10 mouse cellular contexts compared by ENCODE assay signal in genomic region chr6:92609682-92610235, GRCm38 (mm10).
DNase-seq lines count a peak whose midpoint lies in the region; ATAC-seq and TF ChIP-seq lines count a peak whose summit lies in the region.
"Had no signal": no experiment of that assay in that cellular context is flagged by ENCODE, and none has a peak within 500 bp of the region (broad histone marks: within the 10 kb centered on the region; RNA-seq: fewer than 3 reads in every experiment).

No protein-coding gene starts in this region.

- no peak overlapping the region for H3K4me2 ChIP-seq in forebrain, embryonic 14.5 days (ENCODE audit: low read length)
- no peak overlapping the region for H3K4me2 ChIP-seq in forebrain, embryonic 13.5 days
- H3K4me2 ChIP-seq in lung, embryonic 14.5 days, result no peak overlapping the region
- H3K4me2 ChIP-seq in heart, embryonic 16.5 days (ENCODE audit: low read depth, low read length), result peak overlapping the region; percentile 34

- no peaks in the 10 kb centered on the region for H3K27me3 ChIP-seq in forebrain, embryonic 14.5 days (replicated peaks; ENCODE audit: control insufficient read depth, insufficient read depth, low read length)
- H3K27me3 ChIP-seq in forebrain, embryonic 13.5 days, result no peaks in the 10 kb centered on the region
- no peaks in the 10 kb centered on the region for H3K27me3 ChIP-seq in lung, embryonic 14.5 days (ENCODE audit: insufficient read depth, low read length)
- H3K27me3 ChIP-seq in heart, embryonic 16.5 days (ENCODE audit: control insufficient read depth, insufficient read depth, low read length), result no peaks in the 10 kb centered on the region

- no peaks in the 10 kb centered on the region for H3K36me3 ChIP-seq in forebrain, embryonic 14.5 days (ENCODE audit: control insufficient read depth, insufficient read depth, low read length)
- no peaks in the 10 kb centered on the region for H3K36me3 ChIP-seq in forebrain, embryonic 13.5 days (ENCODE audit: poor library complexity, severe bottlenecking)
- no peaks in the 10 kb centered on the region for H3K36me3 ChIP-seq in lung, embryonic 14.5 days (ENCODE audit: insufficient read depth)
- H3K36me3 ChIP-seq in heart, embryonic 16.5 days (ENCODE audit: control insufficient read depth, insufficient read depth), result no peaks in the 10 kb centered on the region

- peak; percentile 59 for DNase-seq in forebrain, embryonic 14.5 days (ENCODE audit: low spot score)
- DNase-seq in lung, embryonic 14.5 days, result peak; percentile 82
- no peak for DNase-seq in lung, postnatal 14 days
- peak; percentile 47 for DNase-seq in mesoderm, embryonic 11.5 days (ENCODE audit: low read depth, low spot score)
- DNase-seq in spleen, postnatal 4 days (ENCODE audit: low spot score in 2 of 2), result no peak
- DNase-seq: cerebellum, adult 2 months; midbrain, embryonic 14.5 days had no signal

- no peaks in the 10 kb centered on the region for H3K9me3 ChIP-seq in forebrain, embryonic 14.5 days (replicated peaks; ENCODE audit: control insufficient read depth, low read length)
- H3K9me3 ChIP-seq in forebrain, embryonic 13.5 days (replicated peaks), result no peaks in the 10 kb centered on the region
- no peaks in the 10 kb centered on the region for H3K9me3 ChIP-seq in lung, embryonic 14.5 days (ENCODE audit: low read depth, low read length)
- H3K9me3 ChIP-seq in heart, embryonic 16.5 days (replicated peaks; ENCODE audit: control insufficient read depth, low read length), result no peaks in the 10 kb centered on the region

- peak; percentile 55; the same call in 1 of the 2 replicates for ATAC-seq in forebrain, embryonic 14.5 days
- no peak for ATAC-seq in forebrain, embryonic 13.5 days
- ATAC-seq in lung, embryonic 14.5 days (ENCODE audit: insufficient read depth), result peak; percentile 88
- ATAC-seq in heart, embryonic 16.5 days (replicated peaks; ENCODE audit: extremely low read depth, insufficient read depth, low FRiP score), result peak; percentile 86
- ATAC-seq in erythroblast, adult 5-6 weeks (replicated peaks; ENCODE audit: low FRiP score, poor library complexity, severe bottlenecking), result no peak

- H3K4me3 ChIP-seq in forebrain, embryonic 14.5 days (ENCODE audit: low read depth, low read length), result no peak overlapping the region
- no peak overlapping the region for H3K4me3 ChIP-seq in forebrain, embryonic 13.5 days
- no peak overlapping the region for H3K4me3 ChIP-seq in lung, embryonic 14.5 days (ENCODE audit: low read depth, low read length)
- no peak overlapping the region for H3K4me3 ChIP-seq in heart, embryonic 16.5 days (ENCODE audit: low read length)

- H3K9ac ChIP-seq in forebrain, embryonic 14.5 days (ENCODE audit: low read length), result no peak overlapping the region
- no peak overlapping the region for H3K9ac ChIP-seq in forebrain, embryonic 13.5 days
- H3K9ac ChIP-seq in lung, embryonic 14.5 days, result no peak overlapping the region
- no peak overlapping the region for H3K9ac ChIP-seq in heart, embryonic 16.5 days (ENCODE audit: low read length)

- no peaks in the 10 kb centered on the region for H3K4me1 ChIP-seq in forebrain, embryonic 14.5 days (ENCODE audit: control insufficient read depth, insufficient read depth, low read length)
- no peaks in the 10 kb centered on the region for H3K4me1 ChIP-seq in forebrain, embryonic 13.5 days
- H3K4me1 ChIP-seq in lung, embryonic 14.5 days (ENCODE audit: insufficient read depth), result peaks cover 20% of the 10 kb centered on the region
- H3K4me1 ChIP-seq in heart, embryonic 16.5 days (ENCODE audit: control insufficient read depth, insufficient read depth, low read length), result peaks cover 22% of the 10 kb centered on the region

- H3K27ac ChIP-seq in forebrain, embryonic 14.5 days (ENCODE audit: low read depth, low read length), result no peak overlapping the region; the same call in 1 of the 2 replicates
- H3K27ac ChIP-seq in forebrain, embryonic 13.5 days, result no peak overlapping the region
- 0 out of 2 replicates have a peak overlapping the region, but pooled peaks have one; percentile 58 for H3K27ac ChIP-seq in lung, embryonic 14.5 days (ENCODE audit: low read depth)
- peak overlapping the region; percentile 83 for H3K27ac ChIP-seq in heart, embryonic 16.5 days (ENCODE audit: low read length)

- 67% methylated on average over 9 of the region's 9 CpGs for WGBS in forebrain, embryonic 14.5 days
- 73% methylated on average over 9 of the region's 9 CpGs for WGBS in forebrain, embryonic 13.5 days
- 26% methylated on average over 9 of the region's 9 CpGs for WGBS in lung, embryonic 14.5 days
- 25% methylated on average over 9 of the region's 9 CpGs for WGBS in heart, embryonic 16.5 days

- TF ChIP-seq CTCF in lung, embryonic 14.5 days (IDR thresholded peaks at IDR 0.05; ENCODE audit: low read depth), result no peak

Comparison
In these comparisons a context has a peak if more than half of its experiments do, and no peak if none do; other contexts are left out.
1. ATAC-seq: peak in forebrain, embryonic 14.5 days (single experiment), lung, embryonic 14.5 days (single experiment) and heart, embryonic 16.5 days (single experiment); none in forebrain, embryonic 13.5 days (single experiment) and erythroblast, adult 5-6 weeks (single experiment).
2. DNase-seq: peak in forebrain, embryonic 14.5 days (single experiment), lung, embryonic 14.5 days (single experiment) and mesoderm, embryonic 11.5 days (single experiment); none in lung, postnatal 14 days (single experiment) and spleen, postnatal 4 days (0 of 2).
3. H3K27ac ChIP-seq: peak in lung, embryonic 14.5 days (single experiment) and heart, embryonic 16.5 days (single experiment); none in forebrain, embryonic 14.5 days (single experiment) and forebrain, embryonic 13.5 days (single experiment).